Mouse (Mus musculus) T-cell, adult 2 months (primary cell): ENCODE measurements around the gene Tnr.

Experiments
- DNase-seq: peaks from one replicate; pipeline ENCODE4 v3.0.0; 2022; ENCODE audit warnings: low spot score

The Tnr gene

DNA sequence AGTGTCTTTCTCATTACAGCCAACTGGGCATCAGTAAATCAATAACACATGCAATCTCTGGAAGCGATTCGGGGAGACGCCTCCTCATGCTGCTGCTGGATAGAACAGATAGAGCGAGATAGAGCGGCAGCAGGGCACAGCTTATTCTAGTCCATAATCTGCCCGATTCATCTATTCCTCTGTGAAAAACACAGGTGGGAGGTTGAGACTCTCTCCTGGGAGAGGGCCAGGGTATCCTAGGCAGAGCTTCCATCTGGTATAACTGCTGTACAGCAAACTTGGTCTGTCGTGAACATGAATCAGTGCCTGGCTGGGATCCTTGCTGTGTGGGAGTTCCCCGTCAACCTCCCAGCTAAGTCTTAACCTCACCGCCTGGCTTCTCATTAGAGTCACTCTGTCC, 193.4 kb downstream of the Tnr start:
- no peak for DNase-seq

DNA sequence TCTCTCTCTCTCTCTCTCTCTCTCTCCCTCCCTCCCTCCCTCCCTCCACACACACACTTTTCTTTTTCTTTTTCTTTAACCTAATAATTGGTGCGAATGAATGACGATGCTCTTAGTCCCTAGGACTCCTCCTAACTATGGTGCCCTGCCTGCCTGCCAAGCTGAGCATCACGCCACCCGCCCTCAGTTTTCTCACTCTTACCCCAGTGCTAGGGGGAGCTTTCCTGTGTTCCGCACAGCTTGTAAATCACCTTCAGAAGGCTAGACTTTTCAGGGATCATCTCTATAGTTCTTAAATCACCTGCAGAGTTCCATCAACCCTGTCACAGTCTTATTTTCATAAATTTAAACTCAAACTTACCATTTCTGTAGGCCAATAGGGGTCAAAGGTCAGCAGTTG, 200.2 kb downstream of the Tnr start:
- no peak for DNase-seq

DNA sequence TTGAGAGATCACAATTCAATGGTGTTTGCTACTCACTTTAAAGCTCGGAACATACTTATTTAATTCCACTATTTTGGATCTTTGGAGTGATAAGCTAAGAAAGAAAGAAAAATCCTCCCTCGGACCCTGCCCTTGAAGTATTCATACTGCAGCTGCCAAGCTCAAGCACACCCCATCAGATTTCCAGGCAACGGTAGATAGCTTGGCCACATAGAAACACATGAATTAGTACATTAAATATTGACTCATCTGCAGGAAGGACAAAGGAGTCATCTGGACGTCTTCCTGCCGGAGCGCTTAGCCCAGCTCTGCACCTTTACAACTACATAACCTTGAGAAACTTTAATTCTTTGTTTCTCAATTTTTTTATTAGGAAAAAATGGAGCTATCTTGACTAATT, 205.7 kb downstream of the Tnr start:
- no peak for DNase-seq

DNA sequence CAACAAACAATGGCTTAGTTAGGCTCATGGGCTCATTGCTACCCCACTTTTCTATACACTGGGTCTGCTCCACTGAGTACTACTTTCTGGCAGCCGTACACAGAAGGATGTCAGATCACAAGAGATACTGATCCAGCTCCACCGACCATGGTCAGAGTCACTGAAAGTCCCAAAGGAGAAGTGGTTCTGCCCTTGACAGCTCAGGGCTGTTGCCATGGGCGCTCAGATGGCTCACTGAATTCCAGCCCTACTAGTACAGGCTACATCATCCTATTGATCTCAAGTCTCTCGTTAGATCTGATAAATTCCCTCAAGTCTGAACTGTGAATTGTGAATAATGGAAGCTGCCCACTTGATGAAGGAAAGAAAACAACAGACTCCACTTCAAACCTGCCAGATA, 207.3 kb downstream of the Tnr start:
- DNase-seq, result no peak

DNA sequence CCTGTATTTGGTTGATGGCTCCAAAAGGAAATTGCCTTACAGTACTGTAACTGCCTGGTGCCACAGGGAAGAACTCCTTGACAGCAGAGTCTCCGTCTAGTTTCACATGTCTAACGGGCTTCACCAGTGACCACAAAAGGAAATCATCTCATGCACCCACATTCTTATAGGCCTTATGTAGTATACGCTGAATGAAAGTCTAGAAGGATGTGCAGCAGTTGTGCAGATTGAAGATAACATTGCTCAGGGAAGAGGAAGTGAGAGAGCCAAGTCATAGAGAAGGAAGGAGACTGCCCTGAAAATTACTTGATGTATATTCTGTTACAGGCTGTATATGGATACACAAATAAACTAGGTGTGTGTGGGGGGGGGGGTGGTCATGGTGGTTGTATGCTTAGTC, 211.5 kb downstream of the Tnr start:
- DNase-seq, result no peak

DNA sequence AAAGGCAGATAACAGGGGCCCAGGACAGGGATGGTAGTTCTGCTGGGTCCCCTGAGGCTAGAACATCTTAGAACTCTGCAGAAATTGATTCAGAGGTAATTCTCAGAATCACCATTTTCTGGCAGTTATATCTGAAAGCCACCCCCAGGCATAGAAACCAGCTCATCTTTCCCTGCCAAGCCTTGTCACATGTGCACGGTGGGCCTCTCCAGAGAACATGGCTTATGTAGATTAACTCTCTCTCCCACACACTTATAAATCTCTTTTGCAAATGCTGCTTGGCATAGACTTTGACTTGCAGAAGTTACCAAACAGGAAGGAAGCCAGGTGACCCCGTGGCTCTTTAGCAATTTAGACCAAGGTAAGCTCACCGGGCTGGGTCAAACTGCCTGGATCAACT, 215.9 kb downstream of the Tnr start:
- DNase-seq, result no peak

DNA sequence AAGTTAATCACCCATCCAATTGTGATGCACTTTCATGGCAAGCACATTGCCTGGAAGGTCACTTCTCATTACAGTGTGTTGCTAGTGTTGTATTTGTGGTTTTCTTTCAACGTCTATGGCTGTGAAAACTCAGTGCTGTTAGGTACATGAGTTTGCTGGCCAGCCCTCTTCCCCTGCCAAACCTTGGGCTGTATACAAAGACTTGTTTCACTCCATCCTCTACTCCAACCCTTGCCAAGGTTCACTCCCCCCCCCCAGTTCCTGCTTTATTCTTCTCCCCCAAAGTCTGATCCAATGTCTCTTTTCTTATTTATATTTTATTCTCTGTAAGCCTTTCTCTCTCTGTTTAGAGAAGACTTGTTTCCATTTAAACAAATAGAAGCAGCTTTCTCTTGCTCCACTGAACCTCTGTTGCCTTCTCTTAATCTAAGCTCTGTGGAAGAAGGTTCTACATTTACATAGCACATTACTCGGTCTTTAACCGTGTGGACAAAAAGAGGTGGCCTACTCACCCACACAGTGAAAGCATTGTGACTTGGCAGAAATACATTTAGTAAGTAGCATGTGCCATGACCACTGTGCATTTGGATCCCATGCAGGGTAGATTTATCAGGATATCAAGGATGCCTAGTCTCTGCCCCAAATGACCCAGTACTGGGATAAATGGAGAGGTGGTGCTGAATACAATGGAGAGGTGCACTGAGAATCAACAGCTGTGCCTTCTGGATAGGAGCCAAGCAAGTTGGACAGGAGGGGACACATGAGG, 217.9 kb downstream of the Tnr start:
- no peak for DNase-seq

DNA sequence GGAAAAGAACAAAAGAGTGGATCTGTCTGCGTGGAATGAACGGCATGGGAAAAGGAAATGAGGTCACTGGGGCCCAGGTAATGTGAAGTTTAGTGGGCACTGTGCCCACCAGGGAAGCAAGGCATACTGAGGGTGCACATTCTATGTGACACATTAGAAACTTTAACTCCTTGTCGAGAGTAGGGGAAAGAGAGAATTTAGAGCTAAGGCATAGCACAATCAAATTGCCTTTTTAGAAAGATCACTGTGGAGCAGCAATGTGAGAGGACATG, 218.4 kb downstream of the Tnr start:
- no peak for DNase-seq

DNA sequence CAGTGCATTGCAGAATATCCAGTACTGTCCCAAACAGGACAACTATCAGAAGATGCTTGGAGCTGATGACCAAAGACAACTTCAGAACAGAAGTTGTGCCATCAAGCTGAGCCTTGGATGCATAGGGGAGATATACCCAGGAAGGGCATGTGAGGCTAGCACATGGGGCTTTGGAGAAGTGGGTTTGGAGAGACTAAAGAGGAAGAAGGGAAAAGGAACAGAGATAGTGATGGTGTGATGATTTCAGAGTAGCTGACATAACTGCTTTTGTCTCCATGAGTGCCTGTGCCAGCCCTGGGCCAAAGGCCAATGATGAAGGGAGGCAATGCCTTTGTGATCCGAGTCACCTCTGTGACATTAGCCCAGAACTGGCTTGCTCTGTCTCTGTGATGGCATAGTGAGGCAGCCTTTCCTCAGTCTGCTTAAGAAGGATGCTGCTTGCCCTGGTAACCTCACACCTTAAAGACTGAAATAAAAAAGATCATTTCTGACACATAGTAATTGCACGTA, 220.2 kb downstream of the Tnr start:
- DNase-seq, result no peak

DNA sequence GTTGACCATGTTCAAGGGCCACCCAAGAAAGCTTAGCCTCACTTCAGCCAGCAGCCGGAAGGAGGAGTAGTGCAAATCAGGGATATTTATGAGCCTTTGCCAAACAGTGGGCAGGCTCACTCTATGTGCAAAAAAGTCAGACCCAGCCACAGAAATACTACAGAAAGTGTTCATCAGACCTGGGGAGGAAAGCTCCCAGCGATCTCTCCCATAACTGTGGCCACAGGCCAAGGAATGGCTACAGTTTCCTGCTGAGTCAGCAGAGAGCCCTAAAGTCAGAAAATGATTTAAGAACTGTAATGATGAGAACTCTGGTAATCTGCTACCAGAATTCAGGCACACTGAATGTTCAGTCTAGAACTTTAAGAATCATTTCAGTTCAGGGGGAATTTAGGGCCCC, 221.7 kb downstream of the Tnr start:
- DNase-seq, result no peak

DNA sequence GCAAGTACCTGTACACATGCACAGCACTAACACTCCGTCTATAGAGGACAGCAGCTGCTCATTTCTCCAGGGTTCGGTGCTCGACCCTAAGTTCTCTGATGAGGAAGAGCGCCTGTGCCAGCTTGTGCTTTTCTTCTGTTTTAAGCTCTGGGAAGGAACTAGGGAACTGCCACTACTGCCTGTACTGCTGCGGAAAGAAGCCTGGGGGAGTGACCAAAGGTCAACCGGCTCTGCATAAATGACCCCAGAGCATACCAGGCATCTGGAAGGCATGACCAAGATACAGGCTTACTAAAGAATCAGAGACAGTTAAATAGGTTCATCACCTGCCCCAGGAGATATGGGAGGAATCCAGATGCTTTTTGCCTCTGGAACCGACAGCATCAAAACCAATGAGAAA, 224.4 kb downstream of the Tnr start:
- DNase-seq, result no peak

DNA sequence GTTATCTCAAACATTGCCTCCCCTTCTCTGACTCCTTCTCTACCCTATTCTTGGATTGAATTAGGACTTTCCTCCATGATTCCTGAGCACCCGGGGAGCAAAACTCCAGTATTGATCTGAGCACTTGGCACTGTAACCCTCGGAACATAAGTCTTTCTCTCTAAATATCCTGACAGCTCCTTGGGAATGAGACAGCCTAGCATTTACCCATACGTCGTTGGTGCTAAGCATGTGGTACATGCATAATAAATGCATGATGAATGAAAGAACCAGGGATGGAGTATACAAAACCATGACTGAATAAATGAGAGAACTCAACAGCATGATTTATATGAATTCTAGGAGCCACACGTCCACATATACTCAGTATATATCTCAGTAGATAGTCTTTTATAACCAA, 226.8 kb downstream of the Tnr start:
- no peak for DNase-seq

DNA sequence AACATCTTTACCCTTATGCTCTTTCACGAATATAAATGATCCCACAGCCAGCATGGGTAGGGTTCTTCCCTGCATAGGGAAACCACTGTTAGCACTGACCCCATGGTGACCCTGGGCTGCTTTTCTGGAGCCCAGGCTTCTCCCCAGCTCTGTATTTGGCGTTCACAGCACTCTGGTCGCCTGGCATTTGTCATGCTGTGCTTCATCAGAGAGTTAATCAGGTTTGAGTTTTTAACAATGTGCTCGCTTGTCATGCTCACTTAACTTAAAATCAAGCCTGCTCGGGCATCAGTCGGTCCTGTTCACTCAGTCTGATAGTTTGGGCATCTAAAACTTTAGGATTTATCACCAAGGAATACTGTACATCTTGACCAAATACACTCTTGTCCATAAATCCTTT, 227.3 kb downstream of the Tnr start:
- no peak for DNase-seq

DNA sequence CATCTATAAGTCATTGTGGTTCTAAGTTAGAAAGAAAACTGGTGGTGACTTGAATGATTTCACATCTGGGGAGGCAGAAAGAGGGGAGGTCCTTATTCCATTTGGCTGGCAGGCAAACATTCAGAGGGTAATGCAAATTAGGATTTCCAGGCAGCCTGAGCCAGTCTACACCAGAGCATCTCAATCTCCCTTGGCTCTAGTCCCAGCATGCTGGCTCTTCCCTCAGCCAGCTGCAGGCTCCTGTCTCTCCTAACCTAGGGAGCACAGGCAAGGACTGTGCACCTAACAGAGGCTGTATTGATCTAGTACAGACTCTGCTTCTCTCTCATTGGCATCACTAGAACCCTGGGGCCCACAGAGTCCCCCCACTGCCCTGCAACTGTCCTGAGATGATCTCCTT, 237.4 kb downstream of the Tnr start:
- DNase-seq, result no peak

DNA sequence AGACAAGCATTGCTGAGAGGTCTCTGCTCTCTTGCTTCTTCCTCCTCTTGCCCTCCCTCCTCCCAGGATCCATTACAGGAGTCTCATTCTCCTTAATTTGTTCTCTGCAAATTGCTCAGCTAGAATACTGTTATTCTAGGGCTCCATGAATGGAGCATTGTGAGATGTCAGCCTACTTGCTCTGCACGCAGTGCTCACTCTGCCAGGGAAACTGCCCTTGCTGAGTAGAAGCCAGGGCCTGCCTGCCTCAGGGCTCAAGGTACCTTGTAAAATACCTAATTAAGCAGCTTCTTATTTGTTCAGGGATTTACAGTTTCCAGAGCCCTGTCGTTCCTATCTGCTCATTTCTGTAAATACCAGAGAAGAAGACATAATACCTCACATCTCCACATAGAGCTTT, 240.3 kb downstream of the Tnr start:
- no peak for DNase-seq

DNA sequence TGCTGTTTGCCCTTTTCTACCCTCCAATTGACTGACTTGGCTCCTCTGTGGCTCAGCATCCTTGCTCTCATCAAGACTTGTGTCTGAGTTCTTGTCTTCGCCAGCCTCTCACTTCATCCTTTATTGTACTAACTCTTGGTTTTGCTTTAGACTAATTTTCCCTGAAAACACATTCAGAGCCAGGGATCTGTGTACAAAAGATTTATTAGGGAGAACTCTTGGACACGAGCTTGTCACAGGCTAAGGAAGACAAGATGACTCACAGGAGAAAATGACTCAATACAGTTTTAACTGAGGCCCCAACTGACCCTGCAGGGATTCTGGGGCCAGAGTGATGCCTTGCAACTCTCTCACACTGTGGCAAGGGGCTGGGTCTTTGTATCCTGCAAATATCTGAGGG, 241.3 kb downstream of the Tnr start:
- no peak for DNase-seq

DNA sequence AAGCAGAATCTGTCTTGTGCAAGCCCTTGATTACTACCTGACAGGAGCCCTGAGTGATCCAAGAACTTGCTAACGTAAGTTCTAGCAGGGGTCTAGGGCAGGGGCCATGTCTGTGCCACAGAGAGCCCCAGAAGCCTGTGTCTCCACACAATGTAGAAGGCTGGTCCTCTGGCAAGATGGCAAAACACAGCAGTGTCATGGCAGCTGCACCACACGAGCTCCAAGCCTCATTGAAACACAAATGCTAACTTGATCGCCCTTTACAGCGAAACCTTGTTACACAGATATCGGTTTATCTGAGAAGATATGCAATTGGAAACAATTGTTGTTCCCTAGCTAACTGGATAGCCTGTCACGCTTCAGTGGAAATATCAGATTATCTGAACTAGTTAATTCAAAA, 246.4 kb downstream of the Tnr start:
- DNase-seq, result no peak

DNA sequence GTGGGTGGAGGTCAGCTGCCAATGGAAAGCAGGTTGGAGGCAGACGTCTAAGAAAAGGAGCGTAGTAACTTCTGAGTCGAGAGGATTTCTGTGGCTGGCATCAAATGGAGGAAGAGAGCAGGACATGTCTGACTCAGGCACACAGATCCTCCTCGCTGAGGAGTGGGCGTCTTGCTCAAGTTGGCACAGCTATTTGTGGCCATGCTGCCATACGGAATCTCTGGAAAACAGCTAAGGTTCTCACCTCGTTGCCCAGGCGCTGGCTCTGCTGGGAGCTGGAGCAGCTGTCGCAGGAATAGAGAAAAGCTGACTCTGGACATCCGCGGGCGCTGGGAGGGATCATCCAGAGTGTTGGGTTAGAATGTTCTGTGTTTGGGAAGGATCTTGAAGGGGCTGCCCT, 250.1 kb downstream of the Tnr start:
- no peak for DNase-seq

DNA sequence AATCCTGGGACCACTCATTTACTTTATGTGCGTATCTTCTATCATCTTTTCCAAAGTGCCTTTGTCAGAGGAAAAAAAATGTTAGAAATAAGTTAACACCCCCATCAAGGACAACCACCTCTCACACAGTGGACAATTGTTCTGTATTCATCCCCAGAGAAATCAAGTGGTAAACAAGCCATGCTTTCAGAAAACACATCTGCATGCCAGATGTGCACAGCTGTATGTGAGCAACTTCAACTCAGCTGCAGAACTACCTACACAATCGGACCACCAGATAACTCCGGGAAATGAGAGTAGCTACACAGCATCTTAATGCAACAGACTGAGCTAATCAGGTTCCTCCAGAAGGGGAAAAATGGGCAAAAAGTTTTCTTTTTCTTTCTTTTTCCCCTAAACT, 251.6 kb downstream of the Tnr start:
- DNase-seq, result no peak

DNA sequence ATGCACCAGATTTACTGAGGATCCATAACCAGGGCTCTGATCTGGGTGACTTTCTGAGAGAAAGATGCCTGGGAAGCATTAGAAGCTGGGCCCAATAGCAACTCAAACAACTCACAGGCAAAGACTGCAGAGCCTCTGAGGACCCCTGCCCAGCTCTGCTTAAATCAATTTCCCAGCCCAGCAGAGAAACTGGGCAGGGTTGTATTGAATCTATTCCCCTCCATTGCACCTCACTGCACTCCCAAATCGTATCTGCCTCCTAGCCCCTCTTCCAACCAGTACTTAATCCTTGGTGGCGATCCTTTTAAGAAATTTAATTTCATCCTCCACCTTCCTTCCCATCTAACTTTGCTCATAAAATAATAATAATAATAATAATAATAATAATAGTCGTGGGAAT, 253.5 kb downstream of the Tnr start:
- no peak for DNase-seq

DNA sequence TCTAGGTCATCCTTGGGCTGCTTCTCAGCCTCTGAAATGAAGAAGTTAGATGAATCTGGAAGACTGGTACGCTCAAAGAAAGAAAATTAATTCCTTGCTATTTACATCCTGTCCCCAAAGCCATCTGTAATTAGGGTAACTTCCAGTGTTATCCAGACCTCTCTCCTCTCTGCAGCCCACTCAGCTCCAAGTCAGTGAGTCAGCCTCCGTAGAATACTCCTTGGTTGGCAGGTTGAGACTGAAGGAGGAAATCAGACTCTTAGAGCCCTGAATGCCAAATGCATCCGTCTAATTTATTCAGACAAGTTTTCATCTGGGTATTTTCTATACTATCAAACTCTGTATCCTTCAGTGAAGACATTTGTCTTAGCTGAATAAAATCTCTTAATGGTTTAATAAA, 255.9 kb downstream of the Tnr start:
- DNase-seq, result no peak

DNA sequence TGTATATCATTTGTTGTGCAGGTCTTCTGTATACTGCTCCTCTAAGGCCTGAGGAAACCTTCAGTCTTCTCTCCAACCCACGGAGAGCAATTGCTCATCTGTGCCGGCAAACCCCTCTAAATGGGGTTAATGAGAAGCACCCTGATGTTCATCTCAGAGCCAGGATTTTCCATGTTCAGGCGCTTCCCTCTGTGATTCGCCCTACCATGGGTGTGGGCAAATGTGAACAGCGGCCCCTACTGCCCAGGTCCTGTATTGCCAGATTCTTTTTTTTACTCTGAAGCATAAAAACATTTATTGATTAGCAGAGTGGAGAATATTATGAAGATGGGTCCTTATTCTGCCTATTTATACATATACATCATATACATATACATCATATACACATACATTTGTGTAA, 260.3 kb downstream of the Tnr start:
- no peak for DNase-seq

DNA sequence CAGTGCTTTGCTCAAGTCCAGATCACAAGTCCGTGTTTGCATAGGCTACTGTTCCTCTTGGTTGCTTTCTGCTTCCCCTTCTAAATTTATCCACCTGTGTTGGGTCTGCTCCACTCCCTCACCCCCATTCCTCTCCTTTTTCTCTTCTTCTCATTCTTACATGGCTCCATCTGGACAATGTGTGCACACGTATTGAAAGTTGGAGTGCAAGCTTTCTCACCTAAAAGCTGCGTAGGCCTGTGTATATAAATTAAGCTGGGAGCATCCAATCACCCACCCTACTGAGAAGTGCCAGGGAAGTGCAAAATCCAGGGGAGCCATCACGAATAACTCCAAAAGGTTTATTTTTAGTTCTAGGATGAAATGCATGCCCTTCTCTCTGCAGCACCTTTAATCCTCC, 264.7 kb downstream of the Tnr start:
- no peak for DNase-seq

DNA sequence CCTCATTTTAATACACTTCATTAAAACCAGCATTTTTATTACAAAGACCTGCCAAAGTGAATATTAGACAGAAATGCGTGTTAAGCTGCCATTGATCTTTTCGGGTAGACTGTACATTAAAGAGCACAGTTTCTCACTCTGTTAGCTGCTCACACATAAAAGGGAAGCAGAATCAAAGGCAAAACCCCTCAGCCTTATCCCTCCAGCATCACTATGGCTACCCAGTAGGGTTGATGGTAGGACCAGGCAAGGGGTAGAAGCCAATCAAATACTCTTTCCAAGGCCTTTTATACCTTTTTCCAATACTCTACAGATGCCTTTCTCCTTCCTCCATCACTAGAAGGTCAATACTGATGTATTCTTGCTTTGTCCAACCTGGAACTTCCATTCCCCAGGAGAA, 269.0 kb downstream of the Tnr start:
- no peak for DNase-seq

DNA sequence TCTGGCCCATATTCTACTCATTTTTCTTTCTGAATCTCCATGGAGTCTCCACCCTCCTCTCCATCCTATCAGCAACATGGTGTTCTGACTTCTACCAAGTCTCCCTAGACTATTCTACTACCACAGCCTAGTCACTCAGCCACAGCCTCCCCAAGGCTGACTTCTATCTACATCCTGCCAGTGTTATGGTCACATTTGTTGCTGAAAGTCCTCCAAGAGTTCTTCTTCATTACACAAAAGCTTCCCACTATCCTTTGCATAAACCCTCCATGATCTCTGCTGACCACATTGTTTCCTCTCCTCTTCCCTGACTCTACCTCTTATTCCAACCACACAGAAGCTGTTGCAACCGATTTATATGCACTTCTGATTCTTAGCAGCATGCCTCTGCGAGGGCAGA, 272.5 kb downstream of the Tnr start:
- no peak for DNase-seq
